Comparison of ENCODE assay signal across 9 mouse cellular contexts in the genomic region with DNA sequence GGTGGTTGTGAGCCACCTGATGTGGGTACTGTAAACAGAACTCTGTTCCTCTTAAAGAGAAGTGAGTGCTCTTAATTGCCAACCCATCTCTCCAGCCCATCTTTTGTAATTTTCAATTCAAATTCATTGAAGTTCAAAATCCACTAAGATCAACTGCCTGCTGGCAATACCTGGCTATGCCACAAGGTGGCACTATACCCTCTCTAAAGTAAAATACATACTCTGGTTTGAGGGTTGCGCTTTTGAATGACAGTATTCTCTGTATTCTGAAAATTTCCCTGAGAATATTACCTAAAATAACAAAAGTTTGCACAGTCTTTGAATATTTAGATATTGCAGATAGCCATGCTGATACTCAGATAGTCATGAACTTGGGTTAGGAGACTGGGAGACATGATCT. TPM values are rescaled to one million over a fixed set of nuclear protein-coding genes. Genes with fewer than 3 reads are reported as not detected.
DNase-seq lines count a peak whose midpoint lies in the region; ATAC-seq and TF ChIP-seq lines count a peak whose summit lies in the region.
"Had no signal": no experiment of that assay in that cellular context is flagged by ENCODE, and none has a peak within 500 bp of the region (broad histone marks: within the 10 kb centered on the region; RNA-seq: fewer than 3 reads in every experiment).

No protein-coding gene starts in this region.

- H3K27ac ChIP-seq in neural tube, embryonic 15.5 days (replicated peaks), result no peak overlapping the region
- no peak overlapping the region for H3K27ac ChIP-seq in cerebellum, adult 2 months (ENCODE audit: insufficient read depth, low read length)
- no peak overlapping the region for H3K27ac ChIP-seq in liver, embryonic 13.5 days
- H3K27ac ChIP-seq: embryonic facial prominence, embryonic 13.5 days had no signal

- 0 out of 2 replicates have a peak, but pooled peaks have one; percentile 23 for TF ChIP-seq CTCF in cerebellum, adult 2 months (IDR thresholded peaks at IDR 0.05; ENCODE audit: borderline replicate concordance, insufficient read depth, low read depth, low read length)

- ATAC-seq in neural tube, embryonic 15.5 days (ENCODE audit: low FRiP score), result no peak; the same call in 1 of the 2 replicates
- no peak for ATAC-seq in liver, embryonic 13.5 days (ENCODE audit: low read depth)
- peak; percentile 77 for ATAC-seq in neutrophil, adult 5-6 weeks (ENCODE audit: extremely low read depth, insufficient number of reproducible peaks, low FRiP score, poor library complexity, severe bottlenecking)

- peak; percentile 76 for DNase-seq in neural tube, embryonic 10.5 days (ENCODE audit: extremely low spot score, low spot score)
- peak; percentile 49 to 69 for DNase-seq in cerebellum, adult 2 months
- DNase-seq in frontal cortex, postnatal 14 days (ENCODE audit: low spot score in 2 of 2), result peak; percentile 21 to 78
- DNase-seq in kidney, adult 9 months, result peak; percentile 73
- DNase-seq in liver, embryonic 13.5 days, result peak; percentile 17
- peak; percentile 62 for DNase-seq in thymus, postnatal 0 days (ENCODE audit: low spot score)

- no peak overlapping the region for H3K4me3 ChIP-seq in neural tube, embryonic 15.5 days (replicated peaks)
- H3K4me3 ChIP-seq in cerebellum, adult 2 months (replicated peaks; ENCODE audit: insufficient read depth, low read depth, low read length), result no peak overlapping the region
- no peak overlapping the region for H3K4me3 ChIP-seq in liver, embryonic 13.5 days (replicated peaks)
- H3K4me3 ChIP-seq: embryonic facial prominence, embryonic 13.5 days had no signal

- 60% methylated on average over 1 of the region's 1 CpGs for WGBS in neural tube, embryonic 15.5 days
- WGBS in cerebellum, adult 2 months, result 54% methylated on average over 1 of the region's 1 CpGs
- 59% methylated on average over 1 of the region's 1 CpGs for WGBS in liver, embryonic 13.5 days (ENCODE audit: insufficient replicate concordance)

- no peak overlapping the region for H3K4me2 ChIP-seq in neural tube, embryonic 15.5 days
- no peak overlapping the region for H3K4me2 ChIP-seq in liver, embryonic 13.5 days
- H3K4me2 ChIP-seq: embryonic facial prominence, embryonic 13.5 days had no signal

- no peaks in the 10 kb centered on the region for H3K9me3 ChIP-seq in neural tube, embryonic 15.5 days (replicated peaks)
- H3K9me3 ChIP-seq in liver, embryonic 13.5 days (replicated peaks), result no peaks in the 10 kb centered on the region
- H3K9me3 ChIP-seq: embryonic facial prominence, embryonic 13.5 days had no signal

- H3K4me1 ChIP-seq in neural tube, embryonic 15.5 days, result no peaks in the 10 kb centered on the region
- no peaks in the 10 kb centered on the region for H3K4me1 ChIP-seq in cerebellum, adult 2 months (ENCODE audit: control insufficient read depth, insufficient read depth, low read length)
- H3K4me1 ChIP-seq in liver, embryonic 13.5 days (replicated peaks), result no peaks in the 10 kb centered on the region
- H3K4me1 ChIP-seq: embryonic facial prominence, embryonic 13.5 days had no signal

- no peak for TF ChIP-seq POLR2A in cerebellum, adult 2 months (IDR thresholded peaks at IDR 0.05; ENCODE audit: borderline replicate concordance, insufficient read depth, low read length)

- H3K9ac ChIP-seq in neural tube, embryonic 15.5 days (replicated peaks), result no peak overlapping the region
- H3K9ac ChIP-seq in liver, embryonic 13.5 days, result no peak overlapping the region
- H3K9ac ChIP-seq: embryonic facial prominence, embryonic 13.5 days had no signal

- H3K36me3 ChIP-seq in neural tube, embryonic 15.5 days, result peaks cover 29% of the 10 kb centered on the region; the same call in 1 of the 2 replicates
- no peaks in the 10 kb centered on the region for H3K36me3 ChIP-seq in liver, embryonic 13.5 days

- H3K27me3 ChIP-seq in neural tube, embryonic 15.5 days (replicated peaks), result no peaks in the 10 kb centered on the region
- no peaks in the 10 kb centered on the region for H3K27me3 ChIP-seq in cerebellum, adult 2 months (ENCODE audit: control insufficient read depth, insufficient read depth, low read length)
- no peaks in the 10 kb centered on the region for H3K27me3 ChIP-seq in liver, embryonic 13.5 days
- H3K27me3 ChIP-seq: embryonic facial prominence, embryonic 13.5 days had no signal

RNA-seq across cellular contexts. Expression of a gene that starts 18.4 kb away (rescaled TPM):
- 18.1 and 21.1 TPM in 2 replicates for polyA plus RNA-seq in neural tube, embryonic 15.5 days (2015; fragmentation: Nextera tagmentation; extraction: Ambion mirVana)
- 17.6 and 18.1 TPM in 2 replicates for polyA plus RNA-seq in cerebellum, adult 2 months (2012; rRNA removed)
- 2.1 and 2.9 TPM in 2 replicates for polyA plus RNA-seq in liver, embryonic 13.5 days (2015; fragmentation: Nextera tagmentation; extraction: Ambion mirVana)
- total RNA-seq in neutrophil, adult 5-6 weeks (2017), result not detected in 2 replicates
- 0.42 and 0.63 TPM in 2 replicates for polyA plus RNA-seq in thymus, postnatal 0 days (2015; fragmentation: Nextera tagmentation; extraction: Ambion mirVana)

RNA-seq across cellular contexts. Expression of a gene that starts 28.1 kb away (rescaled TPM):
- 96.4 and 125 TPM in 2 replicates for polyA plus RNA-seq in neural tube, embryonic 15.5 days (2015; fragmentation: Nextera tagmentation; extraction: Ambion mirVana)
- polyA plus RNA-seq in cerebellum, adult 2 months (2012; rRNA removed), result 979 and 1,058 TPM in 2 replicates
- 206 and 209 TPM in 2 replicates for polyA plus RNA-seq in liver, embryonic 13.5 days (2015; fragmentation: Nextera tagmentation; extraction: Ambion mirVana)
- 830 and 867 TPM in 2 replicates for total RNA-seq in neutrophil, adult 5-6 weeks (2017)
- 326 and 332 TPM in 2 replicates for polyA plus RNA-seq in thymus, postnatal 0 days (2015; fragmentation: Nextera tagmentation; extraction: Ambion mirVana)

RNA-seq across cellular contexts. Expression of a gene that starts 36.1 kb away (rescaled TPM):
- not detected in 2 replicates for polyA plus RNA-seq in neural tube, embryonic 15.5 days (2015; fragmentation: Nextera tagmentation; extraction: Ambion mirVana)
- polyA plus RNA-seq in cerebellum, adult 2 months (2012; rRNA removed), result 0.05 TPM in 1 of 2 replicates, not detected in the other
- polyA plus RNA-seq in liver, embryonic 13.5 days (2015; fragmentation: Nextera tagmentation; extraction: Ambion mirVana), result 0.28 and 0.42 TPM in 2 replicates
- 83.7 and 93.7 TPM in 2 replicates for total RNA-seq in neutrophil, adult 5-6 weeks (2017)
- 0.53 and 0.88 TPM in 2 replicates for polyA plus RNA-seq in thymus, postnatal 0 days (2015; fragmentation: Nextera tagmentation; extraction: Ambion mirVana)
- polyA plus RNA-seq: embryonic facial prominence, embryonic 13.5 days had no signal

Comparison
In these comparisons a context has a peak if more than half of its experiments do, and no peak if none do; other contexts are left out.
1. DNase-seq: peak in every context shown above with its lines; median percentile 76 in neural tube, embryonic 10.5 days; 73 in kidney, adult 9 months; 62 in thymus, postnatal 0 days; 59 in cerebellum, adult 2 months; 50 in frontal cortex, postnatal 14 days; 17 in liver, embryonic 13.5 days.